Mouse (Mus musculus) liver, adult 2 months (tissue): Measurements from ENCODE around the gene Cd52. TPM values are rescaled to one million over a fixed set of nuclear protein-coding genes. Genes with fewer than 3 reads are reported as not detected.

Source experiments
- DNase-seq: peaks from one replicate; pipeline ENCODE4 v3.0.0-alpha.2; 2011; ENCODE audit warnings: low read depth, low spot score; ENCODE audit errors: extremely low read depth
- H3K27ac ChIP-seq: fragments of 200-500 bp; replicated peaks from 2 replicates; pipeline ENCODE4 v1.5.1; 2012; ENCODE audit warnings: low read depth, mild to moderate bottlenecking, control low read depth, inconsistent platforms, low read length; ENCODE audit not compliant: insufficient read depth
- H3K27me3 ChIP-seq: fragments of 200-500 bp; 2 replicates; pipeline ENCODE4 v1.6.1; 2012; ENCODE audit warnings: mild to moderate bottlenecking, moderate library complexity, low read length, inconsistent platforms; ENCODE audit not compliant: control insufficient read depth, insufficient read depth
- H3K36me3 ChIP-seq: fragments of 200-500 bp; 2 replicates; pipeline ENCODE4 v1.6.1; 2012; ENCODE audit warnings: low read length, inconsistent platforms; ENCODE audit not compliant: control insufficient read depth, insufficient read depth
- H3K4me1 ChIP-seq: fragments of 200-500 bp; 2 replicates; pipeline ENCODE4 v1.6.1; 2011; ENCODE audit warnings: low read length; ENCODE audit not compliant: control insufficient read depth, insufficient read depth
- H3K4me3 ChIP-seq: fragments of 200-500 bp; 2 replicates; pipeline ENCODE4 v1.5.1; 2011; ENCODE audit warnings: low read depth, mild to moderate bottlenecking, control low read depth, low read length, moderate library complexity; ENCODE audit not compliant: insufficient read depth
- H3K79me2 ChIP-seq: fragments of 200-500 bp; 2 replicates; pipeline ENCODE4 v1.6.1; 2012; ENCODE audit warnings: inconsistent platforms, mild to moderate bottlenecking, low read length, moderate library complexity; ENCODE audit not compliant: control insufficient read depth, insufficient read depth
- H3K9ac ChIP-seq: fragments of 200-500 bp; 2 replicates; pipeline ENCODE4 v1.6.1; 2012; ENCODE audit warnings: low read depth, mild to moderate bottlenecking, control low read depth, inconsistent platforms, low read length
- CTCF ChIP-seq: fragments of 200-500 bp; IDR thresholded peaks from 2 replicates; pipeline ENCODE4 v1.5.1; 2011; ENCODE audit warnings: low read depth, low read length, control low read depth
- POLR2A ChIP-seq: fragments of 200-500 bp; IDR thresholded peaks from 2 replicates; pipeline ENCODE4 v1.6.1; 2011; ENCODE audit warnings: low read length, control low read depth; ENCODE audit not compliant: insufficient read depth; ENCODE audit errors: extremely low read depth
- WGBS: fragments of 180-500 bp; shearing (Covaris S2); methylation state at CpG from one replicate; pipeline ENCODE4 v1.1.7; 2018; 5-methylcytosine and 5-hydroxymethylcytosine counted together
- polyA plus RNA-seq: library from polyadenylated mRNA; depleted of rRNA; stranded (reverse); fragments of >200 nt; gene quantifications from 2 replicates; pipeline ENCODE4 v1.2.3, GENCODE M21; 2012; rRNA removed
- total RNA-seq: library from RNA; depleted of rRNA; stranded (reverse); fragments of >200 nt; gene quantifications from 2 replicates; pipeline ENCODE4 v1.2.3, GENCODE M21; 2014; rRNA removed

Gene Cd52
- total and polyA plus RNA-seq, 2 experiments = 10.4 to 20.0 TPM

GRCm38 (mm10) chr4:134051912-134052311, 43.0 kb downstream of the Cd52 start:
- no peak for DNase-seq
- WGBS = 66% methylated on average over 5 of the region's 5 CpGs
- Histone ChIP-seq H3K9ac (no peak overlapping the region), H3K27me3 (no peaks in the 10 kb centered on the region), H3K36me3 (no peaks in the 10 kb centered on the region), H3K4me1 (no peaks in the 10 kb centered on the region), H3K4me3 (no peak overlapping the region), H3K27ac (no peak overlapping the region), H3K79me2 (no peaks in the 10 kb centered on the region)
- TF ChIP-seq CTCF = no peak
- TF ChIP-seq POLR2A = no peak

- DNase-seq = no peak
- H3K9ac ChIP-seq = no peak overlapping the region
- H3K36me3 ChIP-seq = no peaks in the 10 kb centered on the region
- WGBS = 79% methylated on average over 5 of the region's 5 CpGs
- no peaks in the 10 kb centered on the region for H3K79me2 ChIP-seq
- TF ChIP-seq CTCF = no peak
- no peak overlapping the region for H3K4me3 ChIP-seq
- no peak overlapping the region for H3K27ac ChIP-seq
- H3K27me3 ChIP-seq = no peaks in the 10 kb centered on the region
- H3K4me1 ChIP-seq = no peaks in the 10 kb centered on the region
Measured at GRCm38 (mm10) chr4:134047648-134048047, 47.2 kb downstream of the Cd52 start.

GRCm38 (mm10) chr4:134043041-134043440, 51.8 kb downstream of the Cd52 start:
- no peak overlapping the region for H3K9ac ChIP-seq
- no peaks in the 10 kb centered on the region for H3K79me2 ChIP-seq
- no peaks in the 10 kb centered on the region for H3K36me3 ChIP-seq
- 59% methylated on average over 2 of the region's 2 CpGs for WGBS
- no peak overlapping the region for H3K27ac ChIP-seq
- no peaks in the 10 kb centered on the region for H3K4me1 ChIP-seq
- TF ChIP-seq CTCF = no peak
- H3K4me3 ChIP-seq = no peak overlapping the region
- 0 out of 2 replicates have a peak, but pooled peaks cover 5% of the 10 kb centered on the region for H3K27me3 ChIP-seq
- no peak for DNase-seq

GRCm38 (mm10) chr4:134041317-134042123, 53.4 kb downstream of the Cd52 start:
- TF ChIP-seq POLR2A = no peak
- TF ChIP-seq CTCF = no peak
- no peak overlapping the region for H3K9ac ChIP-seq
- H3K4me1 ChIP-seq = no peaks in the 10 kb centered on the region
- DNase-seq = no peak
- 0 out of 2 replicates have a peak, but pooled peaks cover 6% of the 10 kb centered on the region for H3K27me3 ChIP-seq
- no peaks in the 10 kb centered on the region for H3K79me2 ChIP-seq
- WGBS = 56% methylated on average over 9 of the region's 9 CpGs
- H3K36me3 ChIP-seq = no peaks in the 10 kb centered on the region
- H3K27ac ChIP-seq = no peak overlapping the region
- H3K4me3 ChIP-seq = no peak overlapping the region

- no peaks in the 10 kb centered on the region for H3K36me3 ChIP-seq
- WGBS = 4% methylated on average over 16 of the region's 16 CpGs
- no peak overlapping the region for H3K4me3 ChIP-seq
- H3K27ac ChIP-seq = no peak overlapping the region
- TF ChIP-seq CTCF = peak; percentile 89
- TF ChIP-seq POLR2A = no peak
- 0 out of 2 replicates have a peak, but pooled peaks cover 6% of the 10 kb centered on the region for H3K27me3 ChIP-seq
- H3K9ac ChIP-seq = no peak overlapping the region
- DNase-seq = no peak
- H3K4me1 ChIP-seq = no peaks in the 10 kb centered on the region
- H3K79me2 ChIP-seq = no peaks in the 10 kb centered on the region
Measured at GRCm38 (mm10) chr4:134035953-134036352, 58.9 kb downstream of the Cd52 start.

Other genes starting within 250 kb of the Cd52 start
- 4.1 and 5.1 TPM in 2 replicates for gene Rps6ka1, start 207.3 kb downstream of the Cd52 start, total RNA-seq
- 8.6 and 16.9 TPM in 2 replicates for gene Rps6ka1, start 207.3 kb downstream of the Cd52 start, polyA plus RNA-seq
- gene Hmgn2, start 126.4 kb downstream of the Cd52 start, total RNA-seq = 21.1 and 35.2 TPM in 2 replicates
- gene Hmgn2, start 126.4 kb downstream of the Cd52 start, polyA plus RNA-seq = 3.1 and 3.7 TPM in 2 replicates
- gene Dhdds, start 94.2 kb downstream of the Cd52 start, total RNA-seq = 14.0 and 15.6 TPM in 2 replicates
- 19.2 and 21.3 TPM in 2 replicates for gene Dhdds, start 94.2 kb downstream of the Cd52 start, polyA plus RNA-seq
- not detected in 2 replicates for gene Lin28a, start 76.2 kb downstream of the Cd52 start, total RNA-seq
- not detected in 2 replicates for gene Lin28a, start 76.2 kb downstream of the Cd52 start, polyA plus RNA-seq
- gene Zfp683, start 41.2 kb downstream of the Cd52 start, total RNA-seq = not detected in 2 replicates
- gene Zfp683, start 41.2 kb downstream of the Cd52 start, polyA plus RNA-seq = 0.55 and 1.0 TPM in 2 replicates
- 0.94 and 1.4 TPM in 2 replicates for gene Crybg2, start 34.3 kb downstream of the Cd52 start, total RNA-seq
- gene Crybg2, start 34.3 kb downstream of the Cd52 start, polyA plus RNA-seq = 0.42 and 1.6 TPM in 2 replicates
- gene Ubxn11, start 7.5 kb upstream of the Cd52 start, total RNA-seq = 0.09 and 0.34 TPM in 2 replicates
- 0.66 and 1.2 TPM in 2 replicates for gene Ubxn11, start 7.5 kb upstream of the Cd52 start, polyA plus RNA-seq
- 6.0 and 10.3 TPM in 2 replicates for gene Sh3bgrl3, start 33.7 kb upstream of the Cd52 start, total RNA-seq
- gene Sh3bgrl3, start 33.7 kb upstream of the Cd52 start, polyA plus RNA-seq = 36.6 and 45.0 TPM in 2 replicates
- gene Cep85, start 92.0 kb upstream of the Cd52 start, total RNA-seq = 99.8 and 108 TPM in 2 replicates
- 50.5 and 61.5 TPM in 2 replicates for gene Cep85, start 92.0 kb upstream of the Cd52 start, polyA plus RNA-seq
- gene Gm7534, start 107.9 kb upstream of the Cd52 start, total RNA-seq = not detected in 2 replicates
- gene Gm7534, start 107.9 kb upstream of the Cd52 start, polyA plus RNA-seq = not detected in 2 replicates
- not detected in 2 replicates for gene Catsper4, start 132.3 kb upstream of the Cd52 start, total RNA-seq
- gene Catsper4, start 132.3 kb upstream of the Cd52 start, polyA plus RNA-seq = not detected in 2 replicates
- 0.07 and 0.09 TPM in 2 replicates for gene Cnksr1, start 143.3 kb upstream of the Cd52 start, total RNA-seq
- gene Cnksr1, start 143.3 kb upstream of the Cd52 start, polyA plus RNA-seq = 0.17 and 0.21 TPM in 2 replicates
- gene E130218I03Rik, start 148.6 kb upstream of the Cd52 start, total RNA-seq = not detected in 2 replicates
- gene E130218I03Rik, start 148.6 kb upstream of the Cd52 start, polyA plus RNA-seq = not detected in 2 replicates
- 2.9 and 3.2 TPM in 2 replicates for gene Zfp593, start 150.5 kb upstream of the Cd52 start, total RNA-seq
- 4.6 and 6.8 TPM in 2 replicates for gene Zfp593, start 150.5 kb upstream of the Cd52 start, polyA plus RNA-seq
- not detected in 2 replicates for gene Gm30191, start 151.9 kb upstream of the Cd52 start, total RNA-seq
- not detected in 2 replicates for gene Gm30191, start 151.9 kb upstream of the Cd52 start, polyA plus RNA-seq
- 0.13 and 0.28 TPM in 2 replicates for gene Grrp1, start 159.0 kb upstream of the Cd52 start, total RNA-seq
- 0.27 and 0.29 TPM in 2 replicates for gene Grrp1, start 159.0 kb upstream of the Cd52 start, polyA plus RNA-seq
- gene Pdik1l, start 192.8 kb upstream of the Cd52 start, total RNA-seq = 7.4 and 7.8 TPM in 2 replicates
- gene Pdik1l, start 192.8 kb upstream of the Cd52 start, polyA plus RNA-seq = 2.6 and 2.7 TPM in 2 replicates
- gene Trim63, start 220.0 kb upstream of the Cd52 start, total RNA-seq = 0.09 TPM in 1 of 2 replicates, not detected in the other
- gene Trim63, start 220.0 kb upstream of the Cd52 start, polyA plus RNA-seq = not detected in 2 replicates
- gene Slc30a2, start 248.1 kb upstream of the Cd52 start, total RNA-seq = under 0.01 and 0.07 TPM in 2 replicates
- gene Slc30a2, start 248.1 kb upstream of the Cd52 start, polyA plus RNA-seq = not detected in 2 replicates